21 mouse cellular contexts compared by ENCODE assay signal in genomic region chr3:119915984-119916865, GRCm38 (mm10).
DNase-seq lines count a peak whose midpoint lies in the region; ATAC-seq and TF ChIP-seq lines count a peak whose summit lies in the region.
"Had no signal": no experiment of that assay in that cellular context is flagged by ENCODE, and none has a peak within 500 bp of the region (broad histone marks: within the 10 kb centered on the region; RNA-seq: fewer than 3 reads in every experiment).

No protein-coding gene starts in this region.

- DNase-seq in frontal cortex, postnatal 36 days (ENCODE audit: low spot score in 2 of 2): no peak
- DNase-seq in 3T3-L1 (ENCODE audit: low read depth, low spot score): peak; percentile 86
- DNase-seq in Muller cell, postnatal 12 days (ENCODE audit: inconsistent ontology term): peak; percentile 59
- DNase-seq in heart, embryonic 10.5 days (ENCODE audit: low spot score): no peak
- DNase-seq in cerebellum, postnatal 14 days: no peak
- DNase-seq: B cell, adult 2 months; cerebellum, adult 18-20 months; cerebellum, postnatal 25 days; forebrain, postnatal 0 days; gastrocnemius, postnatal 36 days; heart, adult 11 months; heart, postnatal 10 days; kidney, adult 18-20 months; kidney, postnatal 10 days had no signal

- no peaks in the 10 kb centered on the region for H3K36me3 ChIP-seq in heart, embryonic 10.5 days
- H3K36me3 ChIP-seq: embryonic facial prominence, embryonic 12.5 days; intestine, embryonic 15.5 days had no signal

- ATAC-seq in frontal cortex, adult (ENCODE audit: low TSS enrichment): peak; percentile 44; the same call in 1 of the 2 replicates
- ATAC-seq in erythroblast, adult 5-6 weeks (replicated peaks; ENCODE audit: low FRiP score, poor library complexity, severe bottlenecking): no peak
- ATAC-seq: forebrain, embryonic 13.5 days; forebrain, postnatal 0 days; intestine, embryonic 15.5 days had no signal

- WGBS in heart, embryonic 10.5 days: 45% methylated on average over 4 of the region's 4 CpGs

- H3K9me3 ChIP-seq in heart, embryonic 10.5 days: no peaks in the 10 kb centered on the region
- H3K9me3 ChIP-seq: embryonic facial prominence, embryonic 12.5 days; forebrain, embryonic 13.5 days; intestine, embryonic 15.5 days had no signal

- H3K27ac ChIP-seq in embryonic fibroblast, embryonic 13.5 days (ENCODE audit: insufficient read depth, low read length): peak overlapping the region; percentile 45; the same call in 1 of the 2 replicates
- no peak overlapping the region for H3K27ac ChIP-seq in heart, embryonic 10.5 days
- H3K27ac ChIP-seq: embryonic facial prominence, embryonic 12.5 days; forebrain, embryonic 13.5 days; hindbrain, embryonic 14.5 days; intestine, embryonic 15.5 days had no signal

- no peak overlapping the region for H3K4me3 ChIP-seq in embryonic fibroblast, embryonic 13.5 days (ENCODE audit: insufficient read depth, low read length)
- no peak overlapping the region for H3K4me3 ChIP-seq in heart, embryonic 10.5 days
- H3K4me3 ChIP-seq: embryonic facial prominence, embryonic 12.5 days; forebrain, embryonic 13.5 days; intestine, embryonic 15.5 days had no signal

- TF ChIP-seq POLR2A in embryonic fibroblast, embryonic 13.5 days (IDR thresholded peaks at IDR 0.05; ENCODE audit: low read depth, low read length): no peak

- no peaks in the 10 kb centered on the region; the same call in 1 of the 2 replicates for H3K4me1 ChIP-seq in embryonic fibroblast, embryonic 13.5 days (ENCODE audit: control insufficient read depth, insufficient read depth, low read length)
- H3K4me1 ChIP-seq in heart, embryonic 10.5 days: no peaks in the 10 kb centered on the region
- H3K4me1 ChIP-seq: embryonic facial prominence, embryonic 12.5 days; forebrain, embryonic 13.5 days; intestine, embryonic 15.5 days had no signal

- no peaks in the 10 kb centered on the region for H3K27me3 ChIP-seq in heart, embryonic 10.5 days (ENCODE audit: insufficient read depth, poor library complexity, severe bottlenecking)
- H3K27me3 ChIP-seq: embryonic facial prominence, embryonic 12.5 days; forebrain, embryonic 13.5 days; intestine, embryonic 15.5 days had no signal

- TF ChIP-seq CTCF in embryonic fibroblast, embryonic 13.5 days (IDR thresholded peaks at IDR 0.05; ENCODE audit: borderline replicate concordance, insufficient read depth, low read length): no peak

Comparison
In these comparisons a context has a peak if more than half of its experiments do, and no peak if none do; other contexts are left out.
1. DNase-seq: peak in 3T3-L1 (single experiment) and Muller cell, postnatal 12 days (single experiment); none in frontal cortex, postnatal 36 days (0 of 2), heart, embryonic 10.5 days (single experiment) and cerebellum, postnatal 14 days (0 of 2).